Mouse (Mus musculus) liver, embryonic 14.5 days (tissue): Measurements from ENCODE around the gene Slc7a1.

Experiments used
- CTCF ChIP-seq: IDR thresholded peaks from 2 replicates; pipeline ENCODE4 v1.5.1; 2016; ENCODE audit warnings: antibody characterized with exemption, low read depth, control low read depth
- EP300 ChIP-seq: IDR thresholded peaks from 2 replicates; pipeline ENCODE4 v1.6.1; 2016; ENCODE audit warnings: antibody characterized with exemption, low read depth

DNA sequence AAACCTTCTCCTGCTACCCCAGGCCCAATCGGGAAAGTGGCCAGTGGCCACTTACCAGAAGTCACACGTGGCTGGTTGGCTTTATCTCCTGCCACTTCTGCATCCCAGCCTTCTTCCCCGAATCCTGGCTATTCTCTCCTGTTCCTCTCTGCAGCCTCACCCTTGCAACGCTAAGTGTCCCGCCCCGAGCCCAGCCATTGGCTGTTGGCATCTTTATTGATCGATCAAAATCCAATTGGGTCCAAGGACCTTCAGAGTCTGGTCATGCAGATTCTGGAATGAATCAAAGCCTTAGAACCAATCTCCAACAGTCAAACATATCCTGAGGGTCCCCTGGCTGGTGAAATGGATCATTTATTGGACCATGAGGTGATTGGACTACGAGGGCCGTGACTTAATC, 18.7 kb upstream of the Slc7a1 start:
- TF ChIP-seq CTCF (no peak), EP300 (no peak)
